Mouse (Mus musculus): ENCODE results near the gene 4933421I07Rik. TPM values are rescaled to one million over a fixed set of nuclear protein-coding genes. Genes with fewer than 3 reads are reported as not detected.

Gene 4933421I07Rik
- polyA plus RNA-seq (2015; fragmentation: Nextera tagmentation; extraction: Ambion mirVana): not detected in 2 replicates

- Histone ChIP-seq H3K27me3 (replicated peaks; ENCODE audit: control insufficient read depth, insufficient read depth, low read length) (no peaks in the 10 kb centered on the region), H3K36me3 (ENCODE audit: control insufficient read depth, insufficient read depth) (no peaks in the 10 kb centered on the region), H3K4me1 (replicated peaks; ENCODE audit: control insufficient read depth, insufficient read depth, low read length) (no peaks in the 10 kb centered on the region), H3K27ac (ENCODE audit: low read length) (no peak within 1 kb of the TSS), H3K4me3 (replicated peaks; ENCODE audit: low read length) (no peak within 1 kb of the TSS), H3K9ac (replicated peaks; ENCODE audit: low read depth, low read length) (no peak within 1 kb of the TSS), H3K4me2 (ENCODE audit: low read length) (no peak within 1 kb of the TSS), H3K9me3 (ENCODE audit: control insufficient read depth, low read length) (peaks cover 26% of the 10 kb centered on the region; the same call in 1 of the 2 replicates)
- WGBS: 75% methylated on average over 5 of the region's 5 CpGs
- ATAC-seq: no peak
These were observed at the start of gene 4933421I07Rik for GRCm38 (mm10) chr7:42447850-42448249. Gene 4933421I07Rik (minus strand): TSS chr7:42448120.

GRCm38 (mm10) chr7:42497356-42497755, 49.4 kb upstream of the 4933421I07Rik start:
- H3K4me1 ChIP-seq (replicated peaks; ENCODE audit: control insufficient read depth, insufficient read depth, low read length): no peaks in the 10 kb centered on the region
- WGBS: 99% methylated on average over 9 of the region's 9 CpGs
- no peak overlapping the region for H3K4me3 ChIP-seq (replicated peaks; ENCODE audit: low read length)
- no peak for ATAC-seq
- no peak overlapping the region for H3K4me2 ChIP-seq (ENCODE audit: low read length)
- H3K36me3 ChIP-seq (ENCODE audit: control insufficient read depth, insufficient read depth): peaks cover 11% of the 10 kb centered on the region
- H3K9me3 ChIP-seq (ENCODE audit: control insufficient read depth, low read length): peaks cover 10% of the 10 kb centered on the region
- H3K27me3 ChIP-seq (replicated peaks; ENCODE audit: control insufficient read depth, insufficient read depth, low read length): no peaks in the 10 kb centered on the region
- H3K27ac ChIP-seq (ENCODE audit: low read length): no peak overlapping the region
- no peak overlapping the region for H3K9ac ChIP-seq (replicated peaks; ENCODE audit: low read depth, low read length)

- 100% methylated on average over 1 of the region's 1 CpGs for WGBS
- ATAC-seq: no peak
These were observed 48.3 kb upstream of the 4933421I07Rik start for GRCm38 (mm10) chr7:42496202-42496601.

GRCm38 (mm10) chr7:42490859-42491258, 42.9 kb upstream of the 4933421I07Rik start:
- 95% methylated on average over 5 of the region's 5 CpGs for WGBS
- Histone ChIP-seq H3K4me1 (replicated peaks; ENCODE audit: control insufficient read depth, insufficient read depth, low read length) (no peaks in the 10 kb centered on the region), H3K4me3 (replicated peaks; ENCODE audit: low read length) (no peak overlapping the region), H3K4me2 (ENCODE audit: low read length) (no peak overlapping the region), H3K36me3 (ENCODE audit: control insufficient read depth, insufficient read depth) (peaks cover 20% of the 10 kb centered on the region), H3K9ac (replicated peaks; ENCODE audit: low read depth, low read length) (no peak overlapping the region), H3K9me3 (ENCODE audit: control insufficient read depth, low read length) (peaks cover 2% of the 10 kb centered on the region), H3K27ac (ENCODE audit: low read length) (no peak overlapping the region), H3K27me3 (replicated peaks; ENCODE audit: control insufficient read depth, insufficient read depth, low read length) (no peaks in the 10 kb centered on the region)
- ATAC-seq: no peak

More at GRCm38 (mm10) chr7:42496202-42496601, 48.3 kb upstream of the 4933421I07Rik start:
- Histone ChIP-seq H3K4me3 (replicated peaks; ENCODE audit: low read length) (no peak overlapping the region), H3K9ac (replicated peaks; ENCODE audit: low read depth, low read length) (no peak overlapping the region), H3K4me1 (replicated peaks; ENCODE audit: control insufficient read depth, insufficient read depth, low read length) (no peaks in the 10 kb centered on the region), H3K27ac (ENCODE audit: low read length) (no peak overlapping the region), H3K9me3 (ENCODE audit: control insufficient read depth, low read length) (peaks cover 10% of the 10 kb centered on the region), H3K4me2 (ENCODE audit: low read length) (no peak overlapping the region), H3K36me3 (ENCODE audit: control insufficient read depth, insufficient read depth) (peaks cover 11% of the 10 kb centered on the region), H3K27me3 (replicated peaks; ENCODE audit: control insufficient read depth, insufficient read depth, low read length) (no peaks in the 10 kb centered on the region)

GRCm38 (mm10) chr7:42490358-42490757, 42.4 kb upstream of the 4933421I07Rik start:
- Histone ChIP-seq H3K36me3 (ENCODE audit: control insufficient read depth, insufficient read depth) (peaks cover 20% of the 10 kb centered on the region), H3K27ac (ENCODE audit: low read length) (no peak overlapping the region), H3K9ac (replicated peaks; ENCODE audit: low read depth, low read length) (no peak overlapping the region), H3K9me3 (ENCODE audit: control insufficient read depth, low read length) (peaks cover 2% of the 10 kb centered on the region), H3K4me1 (replicated peaks; ENCODE audit: control insufficient read depth, insufficient read depth, low read length) (no peaks in the 10 kb centered on the region), H3K4me3 (replicated peaks; ENCODE audit: low read length) (no peak overlapping the region), H3K27me3 (replicated peaks; ENCODE audit: control insufficient read depth, insufficient read depth, low read length) (no peaks in the 10 kb centered on the region), H3K4me2 (ENCODE audit: low read length) (no peak overlapping the region)
- no peak for ATAC-seq
- 96% methylated on average over 4 of the region's 4 CpGs for WGBS

GRCm38 (mm10) chr7:42454640-42455039, 6.7 kb upstream of the 4933421I07Rik start:
- H3K4me2 ChIP-seq (ENCODE audit: low read length): no peak overlapping the region
- H3K27me3 ChIP-seq (replicated peaks; ENCODE audit: control insufficient read depth, insufficient read depth, low read length): no peaks in the 10 kb centered on the region
- H3K36me3 ChIP-seq (ENCODE audit: control insufficient read depth, insufficient read depth): no peaks in the 10 kb centered on the region
- ATAC-seq: no peak
- H3K4me1 ChIP-seq (replicated peaks; ENCODE audit: control insufficient read depth, insufficient read depth, low read length): no peaks in the 10 kb centered on the region
- H3K9me3 ChIP-seq (ENCODE audit: control insufficient read depth, low read length): peaks cover 10% of the 10 kb centered on the region; the same call in 1 of the 2 replicates
- H3K9ac ChIP-seq (replicated peaks; ENCODE audit: low read depth, low read length): no peak overlapping the region
- WGBS: 62% methylated on average over 4 of the region's 4 CpGs
- H3K4me3 ChIP-seq (replicated peaks; ENCODE audit: low read length): no peak overlapping the region
- H3K27ac ChIP-seq (ENCODE audit: low read length): no peak overlapping the region

- no peak overlapping the region for H3K4me3 ChIP-seq (replicated peaks; ENCODE audit: low read length)
- H3K36me3 ChIP-seq (ENCODE audit: control insufficient read depth, insufficient read depth): no peaks in the 10 kb centered on the region
- H3K4me2 ChIP-seq (ENCODE audit: low read length): no peak overlapping the region
- 42% methylated on average over 3 of the region's 3 CpGs for whole genome bisulfite sequencing
- H3K4me1 ChIP-seq (replicated peaks; ENCODE audit: control insufficient read depth, insufficient read depth, low read length): no peaks in the 10 kb centered on the region
- H3K9me3 ChIP-seq (ENCODE audit: control insufficient read depth, low read length): peaks cover 25% of the 10 kb centered on the region; the same call in 1 of the 2 replicates
- H3K9ac ChIP-seq (replicated peaks; ENCODE audit: low read depth, low read length): no peak overlapping the region
- ATAC-seq: no peak
- no peak overlapping the region for H3K27ac ChIP-seq (ENCODE audit: low read length)
- H3K27me3 ChIP-seq (replicated peaks; ENCODE audit: control insufficient read depth, insufficient read depth, low read length): no peaks in the 10 kb centered on the region
These were observed 2.7 kb upstream of the 4933421I07Rik start for GRCm38 (mm10) chr7:42450618-42451017.

GRCm38 (mm10) chr7:42447352-42447751, 568 bp downstream of the 4933421I07Rik start:
- H3K27ac ChIP-seq (ENCODE audit: low read length): no peak overlapping the region
- peaks cover 26% of the 10 kb centered on the region; the same call in 1 of the 2 replicates for H3K9me3 ChIP-seq (ENCODE audit: control insufficient read depth, low read length)

More at GRCm38 (mm10) chr7:42447352-42447751, 568 bp downstream of the 4933421I07Rik start:
- no peak overlapping the region for H3K4me2 ChIP-seq (ENCODE audit: low read length)
- no peaks in the 10 kb centered on the region for H3K27me3 ChIP-seq (replicated peaks; ENCODE audit: control insufficient read depth, insufficient read depth, low read length)
- no peak for ATAC-seq
- H3K36me3 ChIP-seq (ENCODE audit: control insufficient read depth, insufficient read depth): no peaks in the 10 kb centered on the region
- 86% methylated on average over 9 of the region's 9 CpGs for WGBS
- H3K4me3 ChIP-seq (replicated peaks; ENCODE audit: low read length): no peak overlapping the region
- H3K9ac ChIP-seq (replicated peaks; ENCODE audit: low read depth, low read length): no peak overlapping the region
- H3K4me1 ChIP-seq (replicated peaks; ENCODE audit: control insufficient read depth, insufficient read depth, low read length): no peaks in the 10 kb centered on the region

All from forebrain, embryonic 16.5 days (tissue).